Mouse (Mus musculus) liver, embryonic 14.5 days (tissue): ENCODE measurements around the gene Slc5a10. TPM values are rescaled to one million over a fixed set of nuclear protein-coding genes. Genes with fewer than 3 reads are reported as not detected.
A peak's percentile ranks its signal among the peaks of the same experiment; 100 is the strongest.

Source experiments
- ATAC-seq: fragments of 200-750 bp; cut with Nextera tagmentation; 2 replicates; pipeline ENCODE4 v1.8.0; 2017; ENCODE audit warnings: moderate number of reproducible peaks, mild to moderate bottlenecking, moderate library complexity; ENCODE audit not compliant: insufficient read depth
- DNase-seq, 3 experiments: peaks; one replicate each; pipeline ENCODE4 v3.0.0-alpha.2; 2012 to 2013; ENCODE audit warnings: low read depth in 3 of 3, low spot score in 3 of 3
- H3K27ac ChIP-seq: fragments of 300-500 bp; sonication (generic); 2 replicates; pipeline ENCODE4 v1.5.1; 2014; ENCODE audit warnings: moderate library complexity, mild to moderate bottlenecking, control low read depth, inconsistent platforms
- H3K27me3 ChIP-seq: fragments of 300-500 bp; sonication (generic); 2 replicates; pipeline ENCODE4 v1.6.1; 2014; ENCODE audit warnings: mild to moderate bottlenecking, low read length, moderate library complexity; ENCODE audit not compliant: control insufficient read depth, insufficient read depth
- H3K36me3 ChIP-seq: fragments of 300-500 bp; sonication (generic); replicated peaks from 2 replicates; pipeline ENCODE4 v1.6.1; 2014; ENCODE audit warnings: low read depth; ENCODE audit not compliant: control insufficient read depth, insufficient read depth
- H3K4me1 ChIP-seq, 2 experiments: fragments of 200-500 bp in 1 of 2; fragments of 300-500 bp in 1 of 2; sonication (generic) in 1 of 2; replicated peaks; 2 replicates each; pipeline ENCODE4 v1.6.1; 2012 to 2014; ENCODE audit warnings: antibody characterized with exemption in 1 of 2, inconsistent platforms in 1 of 2, low read length in 1 of 2; ENCODE audit not compliant: control insufficient read depth in 2 of 2, insufficient read depth in 2 of 2
- H3K4me2 ChIP-seq: fragments of 300-500 bp; sonication (generic); 2 replicates; pipeline ENCODE4 v1.6.1; 2014; ENCODE audit warnings: low read depth, mild to moderate bottlenecking, control low read depth, moderate library complexity
- H3K4me3 ChIP-seq, 2 experiments: fragments of 200-500 bp in 1 of 2; fragments of 300-500 bp in 1 of 2; sonication (generic) in 1 of 2; 2 replicates each; pipeline ENCODE4 v1.5.1; 2012 to 2014; ENCODE audit warnings: low read depth in 2 of 2, low read length in 2 of 2, mild to moderate bottlenecking in 2 of 2, control low read depth in 1 of 2, inconsistent platforms in 1 of 2, moderate library complexity in 1 of 2; ENCODE audit not compliant: insufficient read depth in 1 of 2
- H3K9ac ChIP-seq: fragments of 300-500 bp; sonication (generic); replicated peaks from 2 replicates; pipeline ENCODE4 v1.6.1; 2014; ENCODE audit warnings: mild to moderate bottlenecking, control low read depth, moderate library complexity
- H3K9me3 ChIP-seq: fragments of 300-500 bp; sonication (generic); 2 replicates; pipeline ENCODE4 v1.6.1; 2016; ENCODE audit warnings: low read length, mixed read lengths; ENCODE audit not compliant: control insufficient read depth
- CTCF ChIP-seq: IDR thresholded peaks from 2 replicates; pipeline ENCODE4 v1.5.1; 2016; ENCODE audit warnings: antibody characterized with exemption, low read depth, control low read depth
- EP300 ChIP-seq: IDR thresholded peaks from 2 replicates; pipeline ENCODE4 v1.6.1; 2016; ENCODE audit warnings: antibody characterized with exemption, low read depth
- WGBS: fragments of 180-500 bp; shearing (Covaris S2); extraction: QIAGEN DNeasy Blood & Tissue Kit; methylation state at CpG from one replicate; pipeline ENCODE4 v1.1.7; 2014; ENCODE audit not compliant: insufficient replicate concordance; 5-methylcytosine and 5-hydroxymethylcytosine counted together
- polyA plus RNA-seq, 2 experiments: library from polyadenylated mRNA; depleted of rRNA in 1 of 2; stranded (reverse) in 1 of 2; unstranded in 1 of 2; fragments of >200 nt; fragmentation: Nextera tagmentation in 1 of 2; extraction: Ambion mirVana in 1 of 2; gene quantifications; 2 replicates each; pipeline versions ENCODE4 v1.2.1 to v1.2.3; 2012 to 2014

Slc5a10 gene
- polyA plus RNA-seq, 2 experiments: not detected

GRCm38 (mm10) chr11:61674151-61674838, 46.3 kb downstream of the Slc5a10 start:
- no peak for ATAC-seq
- no peaks in the 10 kb centered on the region for H3K27me3 ChIP-seq
- no peaks in the 10 kb centered on the region for H3K36me3 ChIP-seq
- no peak overlapping the region for H3K4me3 ChIP-seq
- H3K9ac ChIP-seq: no peak overlapping the region
- no peaks in the 10 kb centered on the region for H3K9me3 ChIP-seq
- no peaks in the 10 kb centered on the region for H3K4me1 ChIP-seq
- TF ChIP-seq EP300: no peak
- no peak for TF ChIP-seq CTCF
- 40% methylated on average over 19 of the region's 19 CpGs for WGBS
- DNase-seq: no peak
- H3K4me2 ChIP-seq: no peak overlapping the region
- no peak overlapping the region for H3K27ac ChIP-seq

- Histone ChIP-seq H3K27ac (no peak overlapping the region), H3K27me3 (no peaks in the 10 kb centered on the region), H3K9ac (no peak overlapping the region), H3K4me1 (no peaks in the 10 kb centered on the region), H3K4me3 (no peak overlapping the region), H3K9me3 (no peaks in the 10 kb centered on the region), H3K36me3 (no peaks in the 10 kb centered on the region), H3K4me2 (no peak overlapping the region)
- DNase-seq (no peak), ATAC-seq (no peak)
- TF ChIP-seq EP300: no peak
- peak; percentile 72 for TF ChIP-seq CTCF
- 38% methylated on average over 8 of the region's 8 CpGs for WGBS
Observed at GRCm38 (mm10) chr11:61673686-61674085, 46.9 kb downstream of the Slc5a10 start.

- Histone ChIP-seq H3K36me3 (no peaks in the 10 kb centered on the region), H3K4me2 (no peak overlapping the region), H3K4me3 (no peak overlapping the region), H3K9me3 (no peaks in the 10 kb centered on the region), H3K4me1 (no peaks in the 10 kb centered on the region), H3K27ac (no peak overlapping the region), H3K27me3 (no peaks in the 10 kb centered on the region), H3K9ac (no peak overlapping the region)
- TF ChIP-seq EP300 (no peak), CTCF (no peak)
- DNase-seq (no peak), ATAC-seq (no peak)
- WGBS: 72% methylated on average over 19 of the region's 19 CpGs
Observed at GRCm38 (mm10) chr11:61671781-61672383, 48.7 kb downstream of the Slc5a10 start.

GRCm38 (mm10) chr11:61669492-61670490, 50.8 kb downstream of the Slc5a10 start:
- Histone ChIP-seq H3K27me3 (no peaks in the 10 kb centered on the region), H3K36me3 (no peaks in the 10 kb centered on the region), H3K4me1 (no peaks in the 10 kb centered on the region), H3K4me2 (no peak overlapping the region), H3K9ac (no peak overlapping the region), H3K4me3 (no peak overlapping the region), H3K9me3 (no peaks in the 10 kb centered on the region), H3K27ac (no peak overlapping the region)
- 57% methylated on average over 14 of the region's 14 CpGs for WGBS
- ATAC-seq (no peak), DNase-seq (no peak)
- TF ChIP-seq EP300 (no peak), CTCF (no peak)

- Histone ChIP-seq H3K4me3 (no peak overlapping the region), H3K9me3 (no peaks in the 10 kb centered on the region), H3K9ac (no peak overlapping the region), H3K4me1 (no peaks in the 10 kb centered on the region), H3K4me2 (no peak overlapping the region), H3K36me3 (no peaks in the 10 kb centered on the region), H3K27ac (no peak overlapping the region), H3K27me3 (no peaks in the 10 kb centered on the region)
- ATAC-seq (no peak), DNase-seq (no peak)
- 73% methylated on average over 5 of the region's 5 CpGs for WGBS
- TF ChIP-seq EP300 (no peak), CTCF (no peak)
Observed at GRCm38 (mm10) chr11:61667782-61668181, 52.8 kb downstream of the Slc5a10 start.
